In the genomic region with DNA sequence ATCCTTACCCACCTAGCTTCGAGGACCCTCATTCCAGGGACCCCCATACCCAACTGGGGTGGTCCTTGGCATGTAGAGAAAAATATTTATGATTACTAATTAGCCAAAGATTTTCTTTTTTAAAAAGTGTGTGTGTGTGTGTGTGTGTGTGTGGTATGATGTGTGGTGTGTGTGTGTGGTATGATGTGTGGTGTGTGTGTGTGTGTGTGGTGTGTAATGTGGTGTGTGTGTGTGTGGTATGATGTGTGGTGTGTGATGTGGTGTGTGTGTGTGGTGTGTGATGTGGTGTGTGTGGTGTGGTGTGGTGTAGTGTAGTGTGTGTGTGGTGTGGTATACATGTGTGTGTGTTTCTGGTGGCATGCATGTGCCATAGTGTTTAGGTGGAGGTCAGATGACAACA, we compare ENCODE assay signal across 28 mouse cellular contexts. TPM values are rescaled to one million over a fixed set of nuclear protein-coding genes. Genes with fewer than 3 reads are reported as not detected.
DNase-seq lines count a peak whose midpoint lies in the region; ATAC-seq and TF ChIP-seq lines count a peak whose summit lies in the region.
"Had no signal": no experiment of that assay in that cellular context is flagged by ENCODE, and none has a peak within 500 bp of the region (broad histone marks: within the 10 kb centered on the region; RNA-seq: fewer than 3 reads in every experiment).

No protein-coding gene starts in this region.

- WGBS in hindbrain, postnatal 0 days: 69% methylated on average over 1 of the region's 1 CpGs
- WGBS in hindbrain, embryonic 11.5 days: 92% methylated on average over 1 of the region's 1 CpGs
- 61% methylated on average over 1 of the region's 1 CpGs for WGBS in lung, embryonic 16.5 days

- no peak overlapping the region for H3K4me2 ChIP-seq in hindbrain, postnatal 0 days (ENCODE audit: low read depth, low read length)
- H3K4me2 ChIP-seq in hindbrain, embryonic 11.5 days (replicated peaks; ENCODE audit: low read depth, low read length): no peak overlapping the region
- no peak overlapping the region for H3K4me2 ChIP-seq in lung, embryonic 16.5 days (ENCODE audit: low read depth, low read length)
- H3K4me2 ChIP-seq: embryonic facial prominence, embryonic 13.5 days; embryonic facial prominence, embryonic 15.5 days; forebrain, embryonic 12.5 days had no signal

- H3K27me3 ChIP-seq in hindbrain, postnatal 0 days (ENCODE audit: insufficient read depth, low read length): no peaks in the 10 kb centered on the region
- no peaks in the 10 kb centered on the region for H3K27me3 ChIP-seq in hindbrain, embryonic 11.5 days (ENCODE audit: control insufficient read depth, insufficient read depth, low read length)
- no peaks in the 10 kb centered on the region for H3K27me3 ChIP-seq in lung, embryonic 16.5 days (ENCODE audit: control insufficient read depth, insufficient read depth, low read depth, low read length)
- H3K27me3 ChIP-seq: embryonic facial prominence, embryonic 13.5 days; embryonic facial prominence, embryonic 15.5 days; forebrain, embryonic 12.5 days had no signal

- ATAC-seq in hindbrain, postnatal 0 days: 0 out of 2 replicates have a peak, but pooled peaks have one; percentile 32
- ATAC-seq in hindbrain, embryonic 11.5 days (ENCODE audit: low FRiP score): no peak
- peak; percentile 47; the same call in 1 of the 2 replicates for ATAC-seq in lung, embryonic 16.5 days (ENCODE audit: low read depth)
- ATAC-seq: forebrain, embryonic 14.5 days; forebrain, embryonic 16.5 days had no signal

- H3K4me3 ChIP-seq in hindbrain, postnatal 0 days (ENCODE audit: low read length): no peak overlapping the region
- no peak overlapping the region for H3K4me3 ChIP-seq in hindbrain, embryonic 11.5 days (ENCODE audit: low read depth, low read length)
- no peak overlapping the region for H3K4me3 ChIP-seq in lung, embryonic 16.5 days (ENCODE audit: low read length)
- H3K4me3 ChIP-seq: embryonic facial prominence, embryonic 13.5 days; embryonic facial prominence, embryonic 15.5 days; erythroblast, embryonic 14.5 days; forebrain, embryonic 10.5 days; forebrain, embryonic 12.5 days had no signal

- peak; percentile 33 for DNase-seq in heart, adult 11 months
- no peak for DNase-seq in heart, adult 8-10 months (ENCODE audit: low spot score)
- no peak for DNase-seq in hindbrain, postnatal 0 days (ENCODE audit: low spot score)
- no peak for DNase-seq in hindbrain, embryonic 11.5 days (ENCODE audit: low spot score)
- DNase-seq in lung, postnatal 14 days: no peak
- DNase-seq in frontal cortex, postnatal 25 days (ENCODE audit: low spot score in 2 of 2): no peak
- DNase-seq: adrenal gland, adult 2 months; adrenal gland, postnatal 10 days; adrenal gland, postnatal 25 days; cerebellum, adult 11 months; cerebellum, adult 18-20 months; cerebellum, adult 8-10 months; cerebellum, adult 9-11 months; cerebellum, postnatal 14 days; cerebellum, postnatal 36 days; embryo, embryonic 11 days had no signal

- H3K9me3 ChIP-seq in hindbrain, postnatal 0 days (ENCODE audit: low read length): no peaks in the 10 kb centered on the region
- H3K9me3 ChIP-seq in hindbrain, embryonic 11.5 days (ENCODE audit: control insufficient read depth, low read length): no peaks in the 10 kb centered on the region
- H3K9me3 ChIP-seq in lung, embryonic 16.5 days (ENCODE audit: control insufficient read depth, low read length): no peaks in the 10 kb centered on the region
- H3K9me3 ChIP-seq: embryonic facial prominence, embryonic 13.5 days; embryonic facial prominence, embryonic 15.5 days; forebrain, embryonic 10.5 days; forebrain, embryonic 12.5 days had no signal

- H3K9ac ChIP-seq in hindbrain, postnatal 0 days (replicated peaks; ENCODE audit: low read length): no peak overlapping the region
- no peak overlapping the region for H3K9ac ChIP-seq in hindbrain, embryonic 11.5 days (ENCODE audit: low read depth, low read length)
- H3K9ac ChIP-seq in lung, embryonic 16.5 days (ENCODE audit: low read length): no peak overlapping the region
- H3K9ac ChIP-seq: embryonic facial prominence, embryonic 13.5 days; embryonic facial prominence, embryonic 15.5 days; forebrain, embryonic 12.5 days had no signal

- no peak for TF ChIP-seq CTCF in hindbrain, postnatal 0 days (IDR thresholded peaks at IDR 0.05; ENCODE audit: low read depth)

- H3K36me3 ChIP-seq in hindbrain, postnatal 0 days (ENCODE audit: insufficient read depth, low read length): no peaks in the 10 kb centered on the region
- no peaks in the 10 kb centered on the region for H3K36me3 ChIP-seq in hindbrain, embryonic 11.5 days (ENCODE audit: control insufficient read depth, insufficient read depth, low read length)
- H3K36me3 ChIP-seq in lung, embryonic 16.5 days (ENCODE audit: control insufficient read depth, insufficient read depth, low read length): no peaks in the 10 kb centered on the region
- H3K36me3 ChIP-seq: embryonic facial prominence, embryonic 13.5 days; embryonic facial prominence, embryonic 15.5 days; forebrain, embryonic 10.5 days; forebrain, embryonic 12.5 days had no signal

- no peaks in the 10 kb centered on the region for H3K4me1 ChIP-seq in hindbrain, postnatal 0 days (ENCODE audit: insufficient read depth, low read length)
- no peaks in the 10 kb centered on the region for H3K4me1 ChIP-seq in hindbrain, embryonic 11.5 days (replicated peaks; ENCODE audit: control insufficient read depth, insufficient read depth, low read length)
- no peaks in the 10 kb centered on the region; the same call in 1 of the 2 replicates for H3K4me1 ChIP-seq in lung, embryonic 16.5 days (replicated peaks; ENCODE audit: control insufficient read depth, insufficient read depth, low read length)
- H3K4me1 ChIP-seq: embryonic facial prominence, embryonic 13.5 days; embryonic facial prominence, embryonic 15.5 days had no signal

- no peak overlapping the region for H3K27ac ChIP-seq in hindbrain, postnatal 0 days
- H3K27ac ChIP-seq in hindbrain, embryonic 11.5 days (ENCODE audit: low read depth, low read length): no peak overlapping the region
- H3K27ac ChIP-seq in lung, embryonic 16.5 days (ENCODE audit: low read length): no peak overlapping the region
- H3K27ac ChIP-seq: embryonic facial prominence, embryonic 13.5 days; embryonic facial prominence, embryonic 15.5 days; forebrain, embryonic 10.5 days; forebrain, embryonic 12.5 days had no signal

RNA-seq across cellular contexts. Expression of a gene that starts 2.3 kb away (rescaled TPM):
- under 1 TPM in 1 of 4 experiments, not detected in 3; 0.06 TPM for total RNA-seq in heart, adult 8-10 months (2022)
- 0.14 and 0.16 TPM in 2 replicates for total RNA-seq in hindbrain, postnatal 0 days (2014; rRNA removed)
- polyA plus RNA-seq in hindbrain, postnatal 0 days (2015; fragmentation: Nextera tagmentation; extraction: Ambion mirVana): 0.06 TPM in 1 of 2 replicates, not detected in the other
- polyA plus RNA-seq in hindbrain, embryonic 11.5 days (2014; fragmentation: Nextera tagmentation; extraction: Ambion mirVana): 0.28 TPM in 1 of 2 replicates, not detected in the other
- 0.82 and 1.1 TPM in 2 replicates for polyA plus RNA-seq in lung, embryonic 16.5 days (2015; fragmentation: Nextera tagmentation; extraction: Ambion mirVana)
- total RNA-seq: MEL had no signal
- polyA plus RNA-seq: erythroblast, embryonic 14.5 days; forebrain, embryonic 10.5 days; forebrain, embryonic 12.5 days; forebrain, embryonic 14.5 days; forebrain, embryonic 16.5 days had no signal

RNA-seq across cellular contexts. Expression of a gene that starts 19.4 kb away (rescaled TPM):
- 10 to 100 TPM; 14.1 to 18.6 (median 17.4) TPM for total RNA-seq in heart, adult 8-10 months (2022)
- 23.8 and 26.7 TPM in 2 replicates for total RNA-seq in hindbrain, postnatal 0 days (2014; rRNA removed)
- 39.4 and 41.8 TPM in 2 replicates for polyA plus RNA-seq in hindbrain, postnatal 0 days (2015; fragmentation: Nextera tagmentation; extraction: Ambion mirVana)
- polyA plus RNA-seq in hindbrain, embryonic 11.5 days (2014; fragmentation: Nextera tagmentation; extraction: Ambion mirVana): 84.4 and 85.3 TPM in 2 replicates
- polyA plus RNA-seq in lung, embryonic 16.5 days (2015; fragmentation: Nextera tagmentation; extraction: Ambion mirVana): 67.8 and 69.6 TPM in 2 replicates

RNA-seq across cellular contexts. Expression of a gene that starts 47.6 kb away (rescaled TPM):
- total RNA-seq in heart, adult 8-10 months (2022): not detected
- total RNA-seq in hindbrain, postnatal 0 days (2014; rRNA removed): 1.0 and 2.2 TPM in 2 replicates
- 2.0 and 2.6 TPM in 2 replicates for polyA plus RNA-seq in hindbrain, postnatal 0 days (2015; fragmentation: Nextera tagmentation; extraction: Ambion mirVana)
- polyA plus RNA-seq in hindbrain, embryonic 11.5 days (2014; fragmentation: Nextera tagmentation; extraction: Ambion mirVana): 0.52 and 0.84 TPM in 2 replicates
- polyA plus RNA-seq in lung, embryonic 16.5 days (2015; fragmentation: Nextera tagmentation; extraction: Ambion mirVana): 0.33 and 0.43 TPM in 2 replicates
- total RNA-seq: adrenal gland, adult 2 months; adrenal gland, postnatal 10 days; adrenal gland, postnatal 25 days; common myeloid progenitor, adult 5-6 weeks; MEL had no signal
- polyA plus RNA-seq: adrenal gland, adult 2 months; erythroblast, embryonic 14.5 days had no signal

RNA-seq across cellular contexts. Expression of a gene that starts 48.2 kb away (rescaled TPM):
- not detected for total RNA-seq in heart, adult 8-10 months (2022)
- not detected in 2 replicates for total RNA-seq in hindbrain, postnatal 0 days (2014; rRNA removed)
- 0.54 TPM in 1 of 2 replicates, not detected in the other for polyA plus RNA-seq in hindbrain, postnatal 0 days (2015; fragmentation: Nextera tagmentation; extraction: Ambion mirVana)
- 0.52 TPM in 1 of 2 replicates, not detected in the other for polyA plus RNA-seq in hindbrain, embryonic 11.5 days (2014; fragmentation: Nextera tagmentation; extraction: Ambion mirVana)
- polyA plus RNA-seq in lung, embryonic 16.5 days (2015; fragmentation: Nextera tagmentation; extraction: Ambion mirVana): not detected in 2 replicates
- total RNA-seq: adrenal gland, adult 2 months; adrenal gland, postnatal 10 days; adrenal gland, postnatal 25 days; adrenal gland, postnatal 4 days; common myeloid progenitor, adult 5-6 weeks; MEL had no signal
- polyA plus RNA-seq: adrenal gland, adult 2 months; C2C12; embryonic facial prominence, embryonic 13.5 days; erythroblast, embryonic 14.5 days; forebrain, embryonic 10.5 days; forebrain, embryonic 12.5 days; forebrain, embryonic 14.5 days had no signal

RNA-seq across cellular contexts. Expression of a gene that starts 51.8 kb away (rescaled TPM):
- 10 to 100 TPM; 16.7 to 27.6 (median 21.9) TPM for total RNA-seq in heart, adult 8-10 months (2022)
- 7.6 and 34.3 TPM in 2 replicates for total RNA-seq in hindbrain, postnatal 0 days (2014; rRNA removed)
- polyA plus RNA-seq in hindbrain, postnatal 0 days (2015; fragmentation: Nextera tagmentation; extraction: Ambion mirVana): 13.4 and 17.1 TPM in 2 replicates
- polyA plus RNA-seq in hindbrain, embryonic 11.5 days (2014; fragmentation: Nextera tagmentation; extraction: Ambion mirVana): 23.2 and 28.1 TPM in 2 replicates
- 50.7 and 51.5 TPM in 2 replicates for polyA plus RNA-seq in lung, embryonic 16.5 days (2015; fragmentation: Nextera tagmentation; extraction: Ambion mirVana)
